Mouse (Mus musculus) myocyte (in vitro differentiated cells): ENCODE measurements around the gene Chd9. TPM values are rescaled to one million over a fixed set of nuclear protein-coding genes. Genes with fewer than 3 reads are reported as not detected.

Experiments used
- H3K27me3 ChIP-seq: one replicate; pipeline ENCODE4 v1.6.1; 2011; ENCODE audit not compliant: control insufficient read depth, insufficient read depth, insufficient read length
- H3K36me3 ChIP-seq: one replicate; pipeline ENCODE4 v1.6.1; 2011; ENCODE audit not compliant: control insufficient read depth, insufficient read depth
- H3K4me2 ChIP-seq: one replicate; pipeline ENCODE4 v1.6.1; 2011; ENCODE audit warnings: low read depth, control low read depth
- H3K4me3 ChIP-seq: one replicate; pipeline ENCODE4 v1.5.1; 2011; ENCODE audit warnings: mild to moderate bottlenecking, control low read depth, moderate library complexity
- H3K79me2 ChIP-seq: one replicate; pipeline ENCODE4 v1.6.1; 2011; ENCODE audit not compliant: control insufficient read depth, insufficient read depth
- H3ac ChIP-seq: one replicate; pipeline ENCODE4 v1.6.1; 2011; ENCODE audit not compliant: control insufficient read depth, insufficient read length
- CEBPB ChIP-seq: IDR thresholded peaks from 2 replicates; pipeline ENCODE4 v1.6.1; 2011; ENCODE audit warnings: mild to moderate bottlenecking, moderate library complexity; ENCODE audit not compliant: poor library complexity, insufficient read depth, severe bottlenecking
- E2F4 ChIP-seq: IDR thresholded peaks from one replicate; pipeline ENCODE4 v1.6.1; 2011; ENCODE audit warnings: mild to moderate bottlenecking, control low read depth, moderate library complexity; ENCODE audit not compliant: insufficient read depth
- MAX ChIP-seq: IDR thresholded peaks from one replicate; pipeline ENCODE4 v1.6.1; 2011; ENCODE audit warnings: low read depth, mild to moderate bottlenecking, control low read depth
- MYOD1 ChIP-seq, 3 experiments: IDR thresholded peaks; one replicate each; pipeline ENCODE4 v1.6.1; 2011; ENCODE audit warnings: control low read depth in 2 of 3, low read depth in 2 of 3, mild to moderate bottlenecking in 2 of 3, moderate library complexity in 1 of 3; ENCODE audit not compliant: insufficient read length in 2 of 3, control insufficient read depth in 1 of 3
- MYOG ChIP-seq, 3 experiments: IDR thresholded peaks; one replicate each; pipeline ENCODE4 v1.6.1; 2011; ENCODE audit warnings: control low read depth in 2 of 3, low read depth in 2 of 3, mild to moderate bottlenecking in 2 of 3; ENCODE audit not compliant: insufficient read length in 2 of 3, control insufficient read depth in 1 of 3, insufficient read depth in 1 of 3
- POLR2A ChIP-seq: IDR thresholded peaks from one replicate; pipeline ENCODE4 v1.6.1; 2011; ENCODE audit warnings: low read depth, mild to moderate bottlenecking, control low read depth, moderate library complexity; ENCODE audit not compliant: insufficient read length
- POLR2AphosphoS2 ChIP-seq: IDR thresholded peaks from one replicate; pipeline ENCODE4 v1.6.1; 2011; ENCODE audit warnings: low read depth, control low read depth; ENCODE audit not compliant: insufficient read length
- REST ChIP-seq: IDR thresholded peaks from one replicate; pipeline ENCODE4 v1.6.1; 2011; ENCODE audit warnings: mild to moderate bottlenecking, control low read depth, moderate library complexity; ENCODE audit not compliant: insufficient read depth, insufficient read length
- SRF ChIP-seq: IDR thresholded peaks from one replicate; pipeline ENCODE4 v1.6.1; 2011; ENCODE audit warnings: low read depth; ENCODE audit not compliant: control insufficient read depth, insufficient read length
- TCF12 ChIP-seq: IDR thresholded peaks from one replicate; pipeline ENCODE4 v1.6.1; 2011; ENCODE audit warnings: mild to moderate bottlenecking, control low read depth; ENCODE audit not compliant: poor library complexity, insufficient read depth, severe bottlenecking
- TCF3 ChIP-seq: IDR thresholded peaks from one replicate; pipeline ENCODE4 v1.6.1; 2011; ENCODE audit warnings: low read depth, control low read depth; ENCODE audit not compliant: insufficient read length
- USF1 ChIP-seq: IDR thresholded peaks from one replicate; pipeline ENCODE4 v1.6.1; 2011; ENCODE audit warnings: low read depth, mild to moderate bottlenecking, control low read depth, moderate library complexity
- polyA plus RNA-seq: library from polyadenylated mRNA; unstranded; fragments of >200 nt; fragmentation: generic; extraction: Trizol; gene quantifications from one replicate; pipeline ENCODE4 v1.2.1, GENCODE M21; 2012; ENCODE audit warnings: missing spikeins

Gene Chd9
- 29.6 TPM for polyA plus RNA-seq

GRCm38 (mm10) chr8:90828181-90828986, at the start of gene Chd9:
TSS of gene Chd9 (plus strand) at chr8:90828352.
- H3K4me3 ChIP-seq = peak within 1 kb of the TSS; percentile 35
- H3K4me2 ChIP-seq = peak within 1 kb of the TSS; percentile 92
- H3K79me2 ChIP-seq = no peaks in the 10 kb centered on the region
- H3K27me3 ChIP-seq = no peaks in the 10 kb centered on the region
- no peaks in the 10 kb centered on the region for H3K36me3 ChIP-seq
- peak within 1 kb of the TSS; percentile 0 for H3ac ChIP-seq
- TF ChIP-seq TCF3 = peak; percentile 10
- TF ChIP-seq POLR2A = peak; percentile 17
- no peak for TF ChIP-seq POLR2AphosphoS2
- TF ChIP-seq TCF12 = no peak
- peak in 2 of 3 experiments; percentile 31 to 49 for TF ChIP-seq MYOG (IDR thresholded peaks at IDR 0.05; ENCODE audit: control insufficient read depth in 1 of 3, insufficient read depth in 1 of 3, insufficient read length in 2 of 3, low read depth in 2 of 3)
- peak in 1 of 3 experiments; percentile 61 for TF ChIP-seq MYOD1 (IDR thresholded peaks at IDR 0.05; ENCODE audit: control insufficient read depth in 1 of 3, insufficient read length in 2 of 3, low read depth in 2 of 3)

- Histone ChIP-seq H3K27me3 (no peaks in the 10 kb centered on the region), H3K36me3 (no peaks in the 10 kb centered on the region), H3K79me2 (no peaks in the 10 kb centered on the region), H3ac (no peak overlapping the region), H3K4me3 (no peak overlapping the region), H3K4me2 (no peak overlapping the region)
- TF ChIP-seq MAX = no peak
- TF ChIP-seq MYOD1 (IDR thresholded peaks at IDR 0.05; ENCODE audit: control insufficient read depth in 1 of 3, insufficient read length in 2 of 3, low read depth in 2 of 3) = no peak
- no peak for TF ChIP-seq CEBPB
- TF ChIP-seq MYOG (IDR thresholded peaks at IDR 0.05; ENCODE audit: control insufficient read depth in 1 of 3, insufficient read depth in 1 of 3, insufficient read length in 2 of 3, low read depth in 2 of 3) = no peak
- TF ChIP-seq POLR2AphosphoS2 = no peak
- no peak for TF ChIP-seq TCF12
- no peak for TF ChIP-seq E2F4
- TF ChIP-seq USF1 = no peak
- no peak for TF ChIP-seq TCF3
- no peak for TF ChIP-seq POLR2A
- no peak for TF ChIP-seq REST
- no peak for TF ChIP-seq SRF
Measured at GRCm38 (mm10) chr8:90791616-90792015, 36.5 kb upstream of the Chd9 start.

GRCm38 (mm10) chr8:90793710-90794109, 34.4 kb upstream of the Chd9 start:
- TF ChIP-seq POLR2AphosphoS2 (no peak), TCF3 (no peak), USF1 (no peak), REST (no peak)

GRCm38 (mm10) chr8:90794990-90795861, 32.9 kb upstream of the Chd9 start:
- no peaks in the 10 kb centered on the region for H3K79me2 ChIP-seq
- no peak overlapping the region for H3K4me3 ChIP-seq
- no peak overlapping the region for H3ac ChIP-seq
- peak overlapping the region; percentile 75 for H3K4me2 ChIP-seq
- peaks cover 6% of the 10 kb centered on the region for H3K27me3 ChIP-seq
- no peak for TF ChIP-seq TCF12
- TF ChIP-seq POLR2A = no peak
- TF ChIP-seq MAX = no peak
- TF ChIP-seq CEBPB = no peak
- no peak for TF ChIP-seq E2F4
- TF ChIP-seq MYOG (IDR thresholded peaks at IDR 0.05; ENCODE audit: control insufficient read depth in 1 of 3, insufficient read depth in 1 of 3, insufficient read length in 2 of 3, low read depth in 2 of 3) = no peak
- no peak for TF ChIP-seq REST
- TF ChIP-seq POLR2AphosphoS2 = no peak
- no peak for TF ChIP-seq MYOD1 (IDR thresholded peaks at IDR 0.05; ENCODE audit: control insufficient read depth in 1 of 3, insufficient read length in 2 of 3, low read depth in 2 of 3)
- no peak for TF ChIP-seq SRF
- no peak for TF ChIP-seq TCF3
- TF ChIP-seq USF1 = no peak
- no peaks in the 10 kb centered on the region for H3K36me3 ChIP-seq

More at GRCm38 (mm10) chr8:90793710-90794109, 34.4 kb upstream of the Chd9 start:
- H3K27me3 ChIP-seq = no peaks in the 10 kb centered on the region
- H3K79me2 ChIP-seq = no peaks in the 10 kb centered on the region
- no peaks in the 10 kb centered on the region for H3K36me3 ChIP-seq
- no peak overlapping the region for H3K4me2 ChIP-seq
- H3ac ChIP-seq = no peak overlapping the region
- H3K4me3 ChIP-seq = no peak overlapping the region

- Histone ChIP-seq H3K36me3 (no peaks in the 10 kb centered on the region), H3ac (no peak overlapping the region), H3K4me3 (no peak overlapping the region), H3K27me3 (peaks cover 10% of the 10 kb centered on the region), H3K79me2 (no peaks in the 10 kb centered on the region), H3K4me2 (no peak overlapping the region)
- TF ChIP-seq TCF12 (no peak), REST (no peak), MYOG (IDR thresholded peaks at IDR 0.05; ENCODE audit: control insufficient read depth in 1 of 3, insufficient read depth in 1 of 3, insufficient read length in 2 of 3, low read depth in 2 of 3) (no peak), USF1 (no peak), SRF (no peak), TCF3 (no peak), MYOD1 (IDR thresholded peaks at IDR 0.05; ENCODE audit: control insufficient read depth in 1 of 3, insufficient read length in 2 of 3, low read depth in 2 of 3) (no peak), POLR2A (no peak), E2F4 (no peak), MAX (no peak), CEBPB (no peak), POLR2AphosphoS2 (no peak)
Measured at GRCm38 (mm10) chr8:90799473-90799872, 28.7 kb upstream of the Chd9 start.
